Mouse (Mus musculus): ENCODE data around the gene Ndn. TPM values are rescaled to one million over a fixed set of nuclear protein-coding genes. Genes with fewer than 3 reads are reported as not detected.

Gene Ndn
- polyA plus RNA-seq (2014; fragmentation: Nextera tagmentation; extraction: Ambion mirVana): 133 and 148 TPM in 2 replicates

DNA sequence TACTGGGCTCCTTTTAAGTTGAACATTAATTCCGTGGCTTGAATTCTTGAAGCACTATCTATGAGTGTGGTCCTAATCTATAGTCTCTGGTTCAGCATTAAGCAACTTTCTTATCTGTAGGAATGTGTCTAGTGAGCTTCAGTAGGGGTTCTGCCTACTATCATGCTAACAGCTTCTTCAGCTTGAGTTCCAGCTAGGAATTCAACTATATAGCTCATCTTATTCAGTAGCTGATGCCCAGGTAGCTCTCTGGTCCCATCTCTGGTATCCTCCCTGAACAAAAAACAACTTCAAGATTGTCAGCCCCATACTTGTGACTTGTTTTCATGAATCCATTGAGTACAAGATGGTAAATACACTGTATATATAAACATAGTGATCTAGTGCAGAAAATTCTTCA is at the start of gene Ndn:
Gene Ndn (plus strand): TSS at position 301 of the 400 bp plus-strand sequence.
- no peak within 1 kb of the TSS for H3K27ac ChIP-seq (replicated peaks; ENCODE audit: low read depth, low read length)
- no peak within 1 kb of the TSS for H3K9ac ChIP-seq (replicated peaks; ENCODE audit: low read length)
- WGBS: 44% methylated on average over 1 of the region's 1 CpGs
- no peak within 1 kb of the TSS for H3K4me3 ChIP-seq (ENCODE audit: low read depth, low read length)
- no peak for DNase-seq (ENCODE audit: low spot score)
- ATAC-seq (replicated peaks; ENCODE audit: insufficient number of reproducible peaks, low FRiP score, low TSS enrichment, low read depth): no peak
- H3K36me3 ChIP-seq (replicated peaks; ENCODE audit: control insufficient read depth, insufficient read depth, low read depth, low read length): no peaks in the 10 kb centered on the region
- H3K27me3 ChIP-seq (ENCODE audit: control insufficient read depth, insufficient read depth, low read length): no peaks in the 10 kb centered on the region
- no peaks in the 10 kb centered on the region for H3K9me3 ChIP-seq (replicated peaks; ENCODE audit: control insufficient read depth, low read length)
- H3K4me1 ChIP-seq (ENCODE audit: control insufficient read depth, insufficient read depth, low read length): no peaks in the 10 kb centered on the region
- H3K4me2 ChIP-seq (ENCODE audit: low read depth, low read length): no peak within 1 kb of the TSS

- Histone ChIP-seq H3K4me1 (ENCODE audit: control insufficient read depth, insufficient read depth, low read length) (no peaks in the 10 kb centered on the region), H3K27ac (replicated peaks; ENCODE audit: low read depth, low read length) (no peak overlapping the region), H3K9me3 (replicated peaks; ENCODE audit: control insufficient read depth, low read length) (no peaks in the 10 kb centered on the region), H3K9ac (replicated peaks; ENCODE audit: low read length) (no peak overlapping the region), H3K4me3 (ENCODE audit: low read depth, low read length) (no peak overlapping the region), H3K36me3 (replicated peaks; ENCODE audit: control insufficient read depth, insufficient read depth, low read depth, low read length) (no peaks in the 10 kb centered on the region), H3K4me2 (ENCODE audit: low read depth, low read length) (no peak overlapping the region), H3K27me3 (ENCODE audit: control insufficient read depth, insufficient read depth, low read length) (no peaks in the 10 kb centered on the region)
- no peak for DNase-seq (ENCODE audit: low spot score)
- ATAC-seq (replicated peaks; ENCODE audit: insufficient number of reproducible peaks, low FRiP score, low TSS enrichment, low read depth): no peak
- WGBS: 83% methylated on average over 3 of the region's 3 CpGs
These were observed 43.9 kb upstream of the Ndn start for GRCm38 (mm10) chr7:62302451-62302850.

GRCm38 (mm10) chr7:62306896-62307614 is 39.3 kb upstream of the Ndn start:
- H3K9me3 ChIP-seq (replicated peaks; ENCODE audit: control insufficient read depth, low read length): no peaks in the 10 kb centered on the region
- no peaks in the 10 kb centered on the region for H3K36me3 ChIP-seq (replicated peaks; ENCODE audit: control insufficient read depth, insufficient read depth, low read depth, low read length)
- ATAC-seq (replicated peaks; ENCODE audit: insufficient number of reproducible peaks, low FRiP score, low TSS enrichment, low read depth) (no peak), DNase-seq (ENCODE audit: low spot score) (no peak)
- no peaks in the 10 kb centered on the region for H3K4me1 ChIP-seq (ENCODE audit: control insufficient read depth, insufficient read depth, low read length)
- H3K4me3 ChIP-seq (ENCODE audit: low read depth, low read length): no peak overlapping the region
- H3K27ac ChIP-seq (replicated peaks; ENCODE audit: low read depth, low read length): no peak overlapping the region
- no peak overlapping the region for H3K9ac ChIP-seq (replicated peaks; ENCODE audit: low read length)
- no peaks in the 10 kb centered on the region for H3K27me3 ChIP-seq (ENCODE audit: control insufficient read depth, insufficient read depth, low read length)
- 48% methylated on average over 6 of the region's 6 CpGs for WGBS
- H3K4me2 ChIP-seq (ENCODE audit: low read depth, low read length): no peak overlapping the region

- no peaks in the 10 kb centered on the region for H3K9me3 ChIP-seq (replicated peaks; ENCODE audit: control insufficient read depth, low read length)
- DNase-seq (ENCODE audit: low spot score) (no peak), ATAC-seq (replicated peaks; ENCODE audit: insufficient number of reproducible peaks, low FRiP score, low TSS enrichment, low read depth) (no peak)
- no peak overlapping the region for H3K9ac ChIP-seq (replicated peaks; ENCODE audit: low read length)
- H3K27me3 ChIP-seq (ENCODE audit: control insufficient read depth, insufficient read depth, low read length): no peaks in the 10 kb centered on the region
- WGBS: 75% methylated on average over 5 of the region's 5 CpGs
- H3K36me3 ChIP-seq (replicated peaks; ENCODE audit: control insufficient read depth, insufficient read depth, low read depth, low read length): no peaks in the 10 kb centered on the region
- H3K4me2 ChIP-seq (ENCODE audit: low read depth, low read length): no peak overlapping the region
- no peak overlapping the region for H3K27ac ChIP-seq (replicated peaks; ENCODE audit: low read depth, low read length)
- no peak overlapping the region for H3K4me3 ChIP-seq (ENCODE audit: low read depth, low read length)
- no peaks in the 10 kb centered on the region for H3K4me1 ChIP-seq (ENCODE audit: control insufficient read depth, insufficient read depth, low read length)
These were observed 29.6 kb upstream of the Ndn start for GRCm38 (mm10) chr7:62316793-62317192.

DNA sequence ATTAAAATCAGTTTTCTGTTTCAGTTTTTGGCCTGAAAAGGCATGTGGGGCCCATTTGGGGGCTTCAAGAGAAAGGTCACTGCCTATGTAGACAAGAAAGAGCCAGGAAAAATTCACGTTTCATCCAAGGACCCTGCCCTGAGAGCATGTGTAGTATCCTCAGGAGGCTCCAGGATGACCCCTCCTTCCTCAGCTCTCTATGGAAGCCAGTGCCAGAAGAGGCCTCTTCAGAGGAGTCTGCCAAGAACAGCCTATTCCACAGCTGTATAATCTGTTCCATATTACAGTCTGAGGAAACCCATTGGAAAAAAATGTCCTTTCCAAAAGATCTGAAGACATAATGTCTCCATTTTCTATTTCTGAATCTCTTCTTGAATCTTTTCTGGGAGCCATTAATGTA is 958 bp upstream of the Ndn start:
- H3K4me2 ChIP-seq (ENCODE audit: low read depth, low read length): no peak overlapping the region
- ATAC-seq (replicated peaks; ENCODE audit: insufficient number of reproducible peaks, low FRiP score, low TSS enrichment, low read depth): no peak
- no peaks in the 10 kb centered on the region for H3K27me3 ChIP-seq (ENCODE audit: control insufficient read depth, insufficient read depth, low read length)
- no peak overlapping the region for H3K9ac ChIP-seq (replicated peaks; ENCODE audit: low read length)
- no peak overlapping the region for H3K4me3 ChIP-seq (ENCODE audit: low read depth, low read length)
- no peaks in the 10 kb centered on the region for H3K9me3 ChIP-seq (replicated peaks; ENCODE audit: control insufficient read depth, low read length)
- no peaks in the 10 kb centered on the region for H3K36me3 ChIP-seq (replicated peaks; ENCODE audit: control insufficient read depth, insufficient read depth, low read depth, low read length)
- no peak for DNase-seq (ENCODE audit: low spot score)
- H3K27ac ChIP-seq (replicated peaks; ENCODE audit: low read depth, low read length): no peak overlapping the region
- no peaks in the 10 kb centered on the region for H3K4me1 ChIP-seq (ENCODE audit: control insufficient read depth, insufficient read depth, low read length)
- 38% methylated on average over 1 of the region's 1 CpGs for WGBS

DNA sequence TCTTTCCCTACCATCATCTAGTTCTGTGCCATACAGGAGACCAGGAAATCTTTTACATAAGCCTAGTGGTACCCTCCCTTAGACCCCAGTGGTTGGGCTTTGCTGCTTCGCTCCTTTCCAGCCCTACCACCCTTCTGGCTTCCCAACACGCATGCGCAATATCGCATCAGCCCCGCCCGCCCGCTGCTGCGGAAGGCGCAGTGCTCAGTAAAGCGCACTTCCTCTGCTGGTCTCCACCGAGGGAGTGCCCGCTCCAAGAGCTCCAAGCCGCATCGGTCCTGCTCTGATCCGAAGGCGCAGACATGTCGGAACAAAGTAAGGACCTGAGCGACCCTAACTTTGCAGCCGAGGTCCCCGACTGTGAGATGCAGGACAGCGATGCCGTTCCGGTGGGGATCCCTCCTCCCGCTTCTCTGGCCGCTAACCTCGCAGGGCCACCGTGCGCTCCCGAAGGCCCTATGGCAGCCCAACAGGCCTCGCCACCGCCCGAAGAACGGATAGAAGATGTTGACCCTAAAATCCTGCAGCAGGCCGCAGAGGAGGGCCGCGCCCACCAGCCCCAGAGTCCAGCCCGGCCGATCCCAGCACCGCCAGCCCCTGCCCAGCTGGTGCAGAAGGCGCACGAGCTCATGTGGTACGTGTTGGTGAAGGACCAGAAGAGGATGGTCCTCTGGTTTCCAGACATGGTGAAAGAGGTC is 1.9 kb downstream of the Ndn start:
- Histone ChIP-seq H3K4me3 (ENCODE audit: low read depth, low read length) (peak overlapping the region; percentile 54), H3K9me3 (replicated peaks; ENCODE audit: control insufficient read depth, low read length) (no peaks in the 10 kb centered on the region), H3K9ac (replicated peaks; ENCODE audit: low read length) (peak overlapping the region; percentile 73), H3K36me3 (replicated peaks; ENCODE audit: control insufficient read depth, insufficient read depth, low read depth, low read length) (no peaks in the 10 kb centered on the region), H3K27me3 (ENCODE audit: control insufficient read depth, insufficient read depth, low read length) (no peaks in the 10 kb centered on the region), H3K4me2 (ENCODE audit: low read depth, low read length) (peak overlapping the region; percentile 64), H3K4me1 (ENCODE audit: control insufficient read depth, insufficient read depth, low read length) (no peaks in the 10 kb centered on the region), H3K27ac (replicated peaks; ENCODE audit: low read depth, low read length) (no peak overlapping the region)
- DNase-seq (ENCODE audit: low spot score) (peak; percentile 85), ATAC-seq (replicated peaks; ENCODE audit: insufficient number of reproducible peaks, low FRiP score, low TSS enrichment, low read depth) (peak; percentile 93)
- 14% methylated on average over 42 of the region's 42 CpGs for WGBS

DNA sequence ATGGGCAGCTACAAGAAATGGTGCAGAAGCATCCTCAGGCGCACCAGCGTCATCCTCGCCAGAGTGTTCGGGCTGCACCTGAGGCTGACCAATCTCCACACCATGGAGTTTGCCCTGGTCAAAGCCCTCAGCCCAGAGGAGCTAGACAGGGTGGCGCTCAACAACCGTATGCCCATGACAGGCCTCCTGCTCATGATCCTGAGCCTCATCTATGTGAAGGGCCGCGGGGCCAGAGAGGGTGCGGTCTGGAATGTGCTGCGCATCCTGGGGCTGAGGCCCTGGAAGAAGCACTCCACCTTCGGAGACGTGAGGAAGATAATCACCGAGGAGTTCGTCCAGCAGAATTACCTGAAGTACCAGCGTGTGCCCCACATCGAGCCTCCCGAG is 2.4 kb downstream of the Ndn start:
- peak overlapping the region; percentile 73 for H3K9ac ChIP-seq (replicated peaks; ENCODE audit: low read length)
- ATAC-seq (replicated peaks; ENCODE audit: insufficient number of reproducible peaks, low FRiP score, low TSS enrichment, low read depth): peak; percentile 35
- H3K27me3 ChIP-seq (ENCODE audit: control insufficient read depth, insufficient read depth, low read length): no peaks in the 10 kb centered on the region
- H3K4me2 ChIP-seq (ENCODE audit: low read depth, low read length): peak overlapping the region; percentile 64
- H3K27ac ChIP-seq (replicated peaks; ENCODE audit: low read depth, low read length): no peak overlapping the region
- H3K4me1 ChIP-seq (ENCODE audit: control insufficient read depth, insufficient read depth, low read length): no peaks in the 10 kb centered on the region
- H3K4me3 ChIP-seq (ENCODE audit: low read depth, low read length): peak overlapping the region; percentile 54
- no peaks in the 10 kb centered on the region for H3K9me3 ChIP-seq (replicated peaks; ENCODE audit: control insufficient read depth, low read length)
- WGBS: 29% methylated on average over 17 of the region's 17 CpGs
- H3K36me3 ChIP-seq (replicated peaks; ENCODE audit: control insufficient read depth, insufficient read depth, low read depth, low read length): no peaks in the 10 kb centered on the region
- DNase-seq (ENCODE audit: low spot score): no peak

- H3K27ac ChIP-seq (replicated peaks; ENCODE audit: low read depth, low read length): no peak overlapping the region
- H3K4me2 ChIP-seq (ENCODE audit: low read depth, low read length): no peak overlapping the region
- ATAC-seq (replicated peaks; ENCODE audit: insufficient number of reproducible peaks, low FRiP score, low TSS enrichment, low read depth): no peak
- no peaks in the 10 kb centered on the region for H3K9me3 ChIP-seq (replicated peaks; ENCODE audit: control insufficient read depth, low read length)
- no peaks in the 10 kb centered on the region for H3K4me1 ChIP-seq (ENCODE audit: control insufficient read depth, insufficient read depth, low read length)
- H3K4me3 ChIP-seq (ENCODE audit: low read depth, low read length): no peak overlapping the region
- no peak overlapping the region for H3K9ac ChIP-seq (replicated peaks; ENCODE audit: low read length)
- DNase-seq (ENCODE audit: low spot score): no peak
- 49% methylated on average over 8 of the region's 8 CpGs for WGBS
- no peaks in the 10 kb centered on the region for H3K36me3 ChIP-seq (replicated peaks; ENCODE audit: control insufficient read depth, insufficient read depth, low read depth, low read length)
- no peaks in the 10 kb centered on the region for H3K27me3 ChIP-seq (ENCODE audit: control insufficient read depth, insufficient read depth, low read length)
These were observed 4.9 kb downstream of the Ndn start for GRCm38 (mm10) chr7:62351266-62351665.

All from embryonic facial prominence, embryonic 11.5 days (tissue).